Mouse (Mus musculus): ENCODE measurements at regions not wholly inside any gene's neighbourhood (a gene's known extent, or its start where the extent isn't known, plus 50 kb on each side); places are given as distances from the start of the nearest gene placed in this dataset.

GRCm38 (mm10) chr15:29529974-29530373, 642.4 kb upstream of the Ctnnd2 start:
- Histone ChIP-seq H3K4me1 (ENCODE audit: insufficient read depth, low read length) (no peaks in the 10 kb centered on the region), H3K36me3 (ENCODE audit: insufficient read depth, low read length) (no peaks in the 10 kb centered on the region), H3K9me3 (ENCODE audit: low read length) (no peaks in the 10 kb centered on the region), H3K27ac (ENCODE audit: low read depth, low read length) (no peak overlapping the region), H3K4me2 (ENCODE audit: low read depth, low read length, poor library complexity, severe bottlenecking) (no peak overlapping the region), H3K9ac (replicated peaks; ENCODE audit: low read length, poor library complexity, severe bottlenecking) (no peak overlapping the region), H3K27me3 (ENCODE audit: insufficient read depth, low read length) (no peaks in the 10 kb centered on the region), H3K4me3 (ENCODE audit: low read depth, low read length) (no peak overlapping the region)
- DNase-seq (ENCODE audit: low spot score) (peak; percentile 18), ATAC-seq (ENCODE audit: low FRiP score) (no peak)
- 26% methylated on average over 2 of the region's 2 CpGs for WGBS
- TF ChIP-seq CTCF (IDR thresholded peaks at IDR 0.05) = no peak

GRCm38 (mm10) chr15:29568411-29568810, 604.0 kb upstream of the Ctnnd2 start:
- ATAC-seq (ENCODE audit: low FRiP score) = no peak
- Histone ChIP-seq H3K36me3 (ENCODE audit: insufficient read depth, low read length) (no peaks in the 10 kb centered on the region), H3K27me3 (ENCODE audit: insufficient read depth, low read length) (no peaks in the 10 kb centered on the region), H3K4me3 (ENCODE audit: low read depth, low read length) (no peak overlapping the region), H3K4me1 (ENCODE audit: insufficient read depth, low read length) (no peaks in the 10 kb centered on the region), H3K27ac (ENCODE audit: low read depth, low read length) (no peak overlapping the region), H3K9me3 (ENCODE audit: low read length) (no peaks in the 10 kb centered on the region), H3K4me2 (ENCODE audit: low read depth, low read length, poor library complexity, severe bottlenecking) (no peak overlapping the region), H3K9ac (replicated peaks; ENCODE audit: low read length, poor library complexity, severe bottlenecking) (no peak overlapping the region)
- no peak for TF ChIP-seq CTCF (IDR thresholded peaks at IDR 0.05)
- WGBS = 91% methylated on average over 1 of the region's 1 CpGs
- no peak for DNase-seq (ENCODE audit: low spot score)
